Mouse (Mus musculus): ENCODE data around the gene Rtn4rl1.

GRCm38 (mm10) chr11:75220517-75221145 is 27.0 kb downstream of the Rtn4rl1 start:
- no peak for TF ChIP-seq CTCF (IDR thresholded peaks at IDR 0.05; ENCODE audit: borderline replicate concordance, insufficient read depth, low read depth, low read length)
- no peak for TF ChIP-seq POLR2A (IDR thresholded peaks at IDR 0.05; ENCODE audit: borderline replicate concordance, insufficient read depth, low read length)

Data from cerebellum, adult 2 months (tissue).